Mouse (Mus musculus) liver, embryonic 16.5 days (tissue): ENCODE measurements around the gene Cacul1. TPM values are rescaled to one million over a fixed set of nuclear protein-coding genes. Genes with fewer than 3 reads are reported as not detected.

Source experiments
- ATAC-seq: fragments of 200-750 bp; cut with Nextera tagmentation; 2 replicates; pipeline ENCODE4 v1.8.0; 2017; ENCODE audit warnings: low read depth, mild to moderate bottlenecking, moderate number of reproducible peaks, moderate library complexity
- H3K27ac ChIP-seq: fragments of 300-500 bp; sonication (generic); 2 replicates; pipeline ENCODE4 v1.5.1; 2014; ENCODE audit warnings: mild to moderate bottlenecking, low read length
- H3K27me3 ChIP-seq: fragments of 300-500 bp; sonication (generic); 2 replicates; pipeline ENCODE4 v1.6.1; 2014; ENCODE audit warnings: low read depth, low read length, mixed read lengths; ENCODE audit not compliant: control insufficient read depth, insufficient read depth
- H3K36me3 ChIP-seq: fragments of 300-500 bp; sonication (generic); 2 replicates; pipeline ENCODE4 v1.6.1; 2014; ENCODE audit warnings: mild to moderate bottlenecking; ENCODE audit not compliant: control insufficient read depth, insufficient read depth
- H3K4me1 ChIP-seq: fragments of 300-500 bp; sonication (generic); 2 replicates; pipeline ENCODE4 v1.6.1; 2014; ENCODE audit warnings: low read depth, low read length, mixed read lengths; ENCODE audit not compliant: control insufficient read depth
- H3K4me2 ChIP-seq: fragments of 300-500 bp; sonication (generic); 2 replicates; pipeline ENCODE4 v1.6.1; 2014; ENCODE audit warnings: low read depth, low read length, mixed read lengths
- H3K4me3 ChIP-seq: fragments of 300-500 bp; sonication (generic); 2 replicates; pipeline ENCODE4 v1.5.1; 2014; ENCODE audit warnings: low read depth, mild to moderate bottlenecking, low read length
- H3K9ac ChIP-seq: fragments of 300-500 bp; sonication (generic); 2 replicates; pipeline ENCODE4 v1.6.1; 2014; ENCODE audit warnings: low read depth, low read length
- H3K9me3 ChIP-seq: fragments of 300-500 bp; sonication (generic); replicated peaks from 2 replicates; pipeline ENCODE4 v1.6.1; 2016; ENCODE audit warnings: low read length; ENCODE audit not compliant: control insufficient read depth
- WGBS: fragments of 180-500 bp; shearing (Covaris S2); extraction: QIAGEN DNeasy Blood & Tissue Kit; methylation state at CpG from one replicate; pipeline ENCODE4 v1.1.7; 2014; ENCODE audit not compliant: insufficient replicate concordance; 5-methylcytosine and 5-hydroxymethylcytosine counted together
- microRNA-seq: library from miRNA; unstranded; fragments of <30 nt; microRNA quantifications from one replicate; pipeline ENCODE4, GENCODE M21; 2016
- polyA plus RNA-seq: library from polyadenylated mRNA; unstranded; fragments of >200 nt; fragmentation: Nextera tagmentation; extraction: Ambion mirVana; gene quantifications from 2 replicates; pipeline ENCODE4 v1.2.1, GENCODE M21; 2015

Cacul1 gene
- polyA plus RNA-seq, 1 experiment from 2014 or later: 5.8 TPM

DNA sequence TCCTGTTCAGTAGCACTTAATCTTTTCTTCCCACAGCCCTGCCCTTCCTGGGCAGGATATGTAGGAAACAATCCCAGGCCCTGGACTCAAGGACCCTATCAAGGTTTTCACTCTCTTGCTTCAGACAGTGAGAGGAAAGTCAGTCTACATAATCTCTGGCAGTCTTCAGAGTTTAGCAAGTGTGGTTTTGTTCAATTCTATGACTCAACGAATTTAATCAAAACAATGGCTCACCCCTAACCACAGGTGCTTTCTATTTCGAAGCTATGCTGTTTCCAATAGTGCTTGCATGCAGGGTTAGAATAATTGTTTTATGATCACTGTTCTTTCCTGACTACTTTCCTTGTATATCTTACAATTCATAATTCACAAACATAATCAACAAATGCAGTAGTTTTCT lies 103.0 kb downstream of the Cacul1 start:
- Histone ChIP-seq H3K9ac (no peak overlapping the region), H3K4me1 (no peaks in the 10 kb centered on the region), H3K36me3 (no peaks in the 10 kb centered on the region), H3K4me3 (no peak overlapping the region), H3K4me2 (no peak overlapping the region), H3K9me3 (no peaks in the 10 kb centered on the region), H3K27me3 (no peaks in the 10 kb centered on the region), H3K27ac (no peak overlapping the region)
- no peak for ATAC-seq
- 26% methylated on average over 2 of the region's 2 CpGs for WGBS

Small RNAs within 50 kb of the gene (microRNA-seq; reads per million reads assigned to microRNA genes)
- not detected for gene Gm25238

Other genes starting within 250 kb of the Cacul1 start
- not detected in 2 replicates for gene Prlhr, start 112.7 kb downstream of the Cacul1 start, polyA plus RNA-seq
- gene Nanos1, start 175.0 kb upstream of the Cacul1 start, polyA plus RNA-seq: 0.85 and 0.87 TPM in 2 replicates
- gene Eif3a, start 209.6 kb upstream of the Cacul1 start, polyA plus RNA-seq: 73.8 and 74.4 TPM in 2 replicates
- gene Fam45a, start 230.6 kb upstream of the Cacul1 start, polyA plus RNA-seq: 21.0 and 21.1 TPM in 2 replicates